Mouse (Mus musculus) cerebellum, postnatal 14 days (tissue): ENCODE data around the gene A130010J15Rik.
A peak's percentile ranks its signal among the peaks of the same experiment; 100 is the strongest.

ENCODE experiments used
- DNase-seq, 2 experiments: peaks; one replicate each; pipeline ENCODE4 v3.0.0; 2021; ENCODE audit warnings: mixed read lengths in 2 of 2

The A130010J15Rik gene

DNA sequence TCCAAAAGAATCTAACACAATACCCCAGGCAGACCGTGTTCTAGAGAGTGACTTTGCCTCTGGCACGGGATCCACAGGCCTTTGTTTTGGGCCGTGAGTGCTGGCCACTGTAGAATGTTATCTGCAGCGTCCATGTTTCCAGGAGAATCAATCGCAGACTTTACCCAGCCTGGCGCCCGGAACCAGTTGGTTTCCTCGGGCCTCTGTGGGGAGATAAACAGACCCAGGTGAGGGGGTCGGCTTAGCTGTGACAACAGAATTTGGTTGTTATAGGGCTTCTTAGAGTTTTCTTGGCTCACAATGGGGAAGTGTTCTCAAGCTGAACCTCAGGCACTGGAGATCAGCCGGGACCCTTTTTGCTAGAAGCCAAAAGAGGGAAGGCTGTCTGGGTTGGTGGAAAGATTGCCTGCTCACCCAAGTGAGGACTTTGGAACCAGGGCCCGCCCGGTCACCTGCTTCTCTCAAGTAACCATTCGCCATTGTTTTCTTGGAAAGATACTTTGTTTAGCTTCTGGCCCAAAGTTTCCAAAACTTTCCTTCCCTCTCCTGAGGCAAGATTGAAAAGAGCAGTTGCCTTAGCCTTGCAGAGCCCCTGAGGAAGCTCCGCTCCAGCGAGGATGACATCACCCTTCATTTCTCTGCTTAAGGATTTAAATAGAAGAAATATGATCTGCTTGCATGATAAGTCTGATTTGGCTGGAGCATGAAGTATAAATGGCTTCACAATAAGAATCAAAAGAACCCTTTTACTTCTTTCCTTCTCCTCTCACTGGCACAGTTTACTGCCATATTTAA lies 11.3 kb upstream of the A130010J15Rik start:
- no peak for DNase-seq

GRCm38 (mm10) chr1:193157111-193157492 lies 10.7 kb upstream of the A130010J15Rik start:
- no peak for DNase-seq

DNA sequence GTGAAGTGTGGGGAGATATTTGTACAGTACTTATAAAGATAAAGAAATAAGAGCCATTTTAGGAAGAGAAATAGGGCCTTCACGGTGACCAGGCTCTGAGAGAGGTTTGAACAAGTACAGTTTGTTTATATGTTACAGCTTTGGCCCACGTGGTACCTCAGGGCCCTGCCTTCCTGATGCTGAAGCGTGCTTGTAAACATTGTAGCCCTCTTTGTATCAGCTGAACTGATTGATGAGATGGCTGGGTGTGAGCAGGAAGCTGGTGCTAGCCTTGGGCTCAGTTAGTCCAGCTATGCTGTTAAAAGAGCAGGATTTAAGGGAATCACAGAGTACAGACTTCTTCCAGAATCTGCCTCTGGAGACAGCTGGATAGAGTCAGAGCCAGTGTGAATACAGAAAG lies 8.7 kb upstream of the A130010J15Rik start:
- DNase-seq, result no peak

GRCm38 (mm10) chr1:193159613-193160012 lies 8.2 kb upstream of the A130010J15Rik start:
- DNase-seq, result no peak

- DNase-seq, result no peak
Observed at GRCm38 (mm10) chr1:193160317-193161032, 7.4 kb upstream of the A130010J15Rik start.

- no peak for DNase-seq
Observed at GRCm38 (mm10) chr1:193169228-193169627, 1.4 kb downstream of the A130010J15Rik start.

- DNase-seq, result no peak
Observed at GRCm38 (mm10) chr1:193169856-193170255, 2.0 kb downstream of the A130010J15Rik start.

GRCm38 (mm10) chr1:193172991-193173809 lies 5.4 kb downstream of the A130010J15Rik start:
- peak; percentile 96 for DNase-seq

GRCm38 (mm10) chr1:193173810-193174129 lies 5.9 kb downstream of the A130010J15Rik start:
- no peak for DNase-seq

- no peak for DNase-seq
Observed at GRCm38 (mm10) chr1:193174143-193174733, 6.4 kb downstream of the A130010J15Rik start.

DNA sequence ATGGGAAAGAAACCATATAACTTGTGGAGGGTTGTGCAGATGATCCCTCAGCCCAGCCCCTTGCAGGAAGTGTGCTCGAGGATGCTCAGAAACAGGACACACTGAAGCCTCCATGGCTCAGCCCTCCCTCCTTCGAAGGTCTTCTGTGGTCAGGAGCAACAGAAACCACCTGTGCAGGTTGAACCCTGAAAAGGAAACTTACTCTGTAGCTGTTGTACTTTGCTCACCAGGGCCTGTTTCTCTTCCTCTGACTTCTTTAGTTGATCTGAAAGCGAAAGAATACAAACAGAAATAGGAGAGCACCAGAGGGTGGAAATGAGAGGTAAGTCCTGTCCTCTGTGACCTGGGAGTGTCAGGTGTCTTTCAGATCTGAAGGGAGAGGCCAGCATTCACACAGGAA lies 13.3 kb downstream of the A130010J15Rik start:
- DNase-seq, result no peak

DNA sequence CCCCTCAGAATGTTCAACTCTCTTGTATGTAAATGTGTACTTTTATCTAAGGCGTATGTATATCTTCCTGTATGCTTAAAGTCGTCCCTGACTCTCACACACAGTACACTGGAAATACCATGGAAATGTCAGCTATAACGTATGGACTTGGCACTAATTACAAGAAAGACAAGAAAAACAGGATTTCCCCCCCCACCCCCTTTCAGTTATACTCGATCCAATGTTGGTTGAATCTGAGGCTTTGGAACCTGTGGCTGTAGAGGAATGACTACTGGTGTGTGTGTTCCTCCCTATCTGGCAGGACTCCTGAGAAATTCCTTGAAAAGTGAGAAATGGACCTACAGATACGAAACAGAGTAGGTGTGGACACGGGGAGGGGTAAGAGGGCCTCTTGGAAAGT lies 20.4 kb downstream of the A130010J15Rik start:
- no peak for DNase-seq

GRCm38 (mm10) chr1:193189151-193189621 lies 21.3 kb downstream of the A130010J15Rik start:
- DNase-seq, result no peak

GRCm38 (mm10) chr1:193189771-193190170 lies 21.9 kb downstream of the A130010J15Rik start:
- no peak for DNase-seq

- DNase-seq, result peak; percentile 33 to 42
Observed at GRCm38 (mm10) chr1:193191675-193192283, 23.9 kb downstream of the A130010J15Rik start.

DNA sequence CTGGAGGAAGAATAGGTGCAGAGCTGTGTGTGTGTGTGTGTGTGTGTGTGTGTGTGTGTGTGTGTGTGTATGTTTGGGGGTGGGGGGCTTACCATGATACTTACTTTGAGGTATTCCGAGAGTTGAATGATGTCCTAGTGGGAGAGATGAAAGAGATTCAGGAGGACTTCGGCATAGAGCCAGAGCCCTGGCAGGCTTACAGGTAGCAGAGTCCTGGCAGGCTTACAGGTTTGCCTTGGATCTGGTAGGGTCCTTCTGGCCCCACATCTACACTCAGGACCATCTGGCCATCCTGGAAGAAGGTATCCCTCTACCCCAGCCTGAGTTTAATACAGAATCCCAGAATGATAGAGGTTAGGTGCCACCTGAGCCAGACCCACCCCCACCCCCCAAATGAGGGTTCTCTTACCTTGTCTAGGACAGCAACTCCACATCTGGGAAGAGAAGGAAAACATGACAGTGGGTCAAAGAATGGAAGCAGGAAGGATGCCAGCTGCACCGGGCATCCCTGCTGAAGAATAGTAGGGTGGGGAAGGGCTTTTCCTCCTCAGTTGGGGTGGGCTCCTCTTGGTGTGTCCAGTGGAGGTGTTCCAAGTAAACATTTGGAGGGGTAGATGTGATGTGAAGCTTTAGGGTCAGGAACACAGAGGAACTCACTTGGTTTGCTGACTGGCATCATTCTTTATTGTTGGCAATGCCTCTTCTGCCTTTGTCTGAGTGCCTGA lies 26.7 kb downstream of the A130010J15Rik start:
- DNase-seq, result peak; percentile 93 to 94

GRCm38 (mm10) chr1:193195169-193195810 lies 27.4 kb downstream of the A130010J15Rik start:
- peak in 1 of 2 experiments; percentile 39 for DNase-seq

GRCm38 (mm10) chr1:193197494-193198205 lies 29.8 kb downstream of the A130010J15Rik start:
- peak in 1 of 2 experiments; percentile 33 for DNase-seq

DNA sequence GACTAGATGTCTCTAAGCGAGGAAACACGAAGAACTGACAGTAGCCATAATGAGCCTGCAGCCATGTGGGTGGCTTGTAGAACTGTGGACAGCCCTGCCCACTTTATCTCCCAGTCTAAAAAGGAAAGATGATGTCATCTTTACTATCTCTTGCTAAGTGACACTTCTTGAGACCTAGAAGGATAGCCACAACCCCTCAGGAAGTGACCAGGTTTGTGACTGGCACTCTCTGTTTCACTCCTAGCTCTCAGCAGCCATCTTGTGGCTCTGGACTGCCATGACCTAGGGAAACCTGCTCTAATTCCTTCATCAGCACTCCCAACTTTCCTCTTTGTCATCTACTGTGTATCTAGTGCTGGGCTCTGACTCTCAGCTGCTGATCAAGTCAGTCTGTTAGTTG lies 30.5 kb downstream of the A130010J15Rik start:
- DNase-seq, result no peak

GRCm38 (mm10) chr1:193200640-193201382 lies 33.0 kb downstream of the A130010J15Rik start:
- no peak for DNase-seq
